Mouse (Mus musculus): ENCODE data around the gene Rbm47. TPM values are rescaled to one million over a fixed set of nuclear protein-coding genes. Genes with fewer than 3 reads are reported as not detected.

Rbm47 gene
- polyA plus RNA-seq, 1 experiment from 2014 or later = 2.2 TPM

GRCm38 (mm10) chr5:66156431-66156962 lies 16.4 kb downstream of the Rbm47 start:
- Histone ChIP-seq H3K36me3 (no peaks in the 10 kb centered on the region), H3K4me1 (replicated peaks) (peaks cover 2% of the 10 kb centered on the region; the same call in 1 of the 2 replicates), H3K4me2 (no peak overlapping the region), H3K27ac (ENCODE audit: poor library complexity, severe bottlenecking) (no peak overlapping the region), H3K4me3 (no peak overlapping the region), H3K27me3 (replicated peaks) (peaks cover 20% of the 10 kb centered on the region), H3K9ac (no peak overlapping the region), H3K9me3 (replicated peaks) (no peaks in the 10 kb centered on the region)
- ATAC-seq (ENCODE audit: insufficient number of reproducible peaks, low FRiP score) = no peak
- 88% methylated on average over 9 of the region's 9 CpGs for WGBS

- H3K4me2 ChIP-seq = no peak overlapping the region
- no peak overlapping the region for H3K4me3 ChIP-seq
- no peak overlapping the region for H3K9ac ChIP-seq
- H3K36me3 ChIP-seq = no peaks in the 10 kb centered on the region
- H3K27me3 ChIP-seq (replicated peaks) = peaks cover 24% of the 10 kb centered on the region
- no peak overlapping the region for H3K27ac ChIP-seq (ENCODE audit: poor library complexity, severe bottlenecking)
- H3K9me3 ChIP-seq (replicated peaks) = no peaks in the 10 kb centered on the region
- WGBS = 81% methylated on average over 6 of the region's 6 CpGs
- peaks cover 10% of the 10 kb centered on the region for H3K4me1 ChIP-seq (replicated peaks)
- no peak for ATAC-seq (ENCODE audit: insufficient number of reproducible peaks, low FRiP score)
These were observed 18.3 kb downstream of the Rbm47 start for GRCm38 (mm10) chr5:66154616-66155015.

- Histone ChIP-seq H3K36me3 (no peaks in the 10 kb centered on the region), H3K27me3 (replicated peaks) (peaks cover 33% of the 10 kb centered on the region), H3K4me1 (replicated peaks) (peaks cover 10% of the 10 kb centered on the region), H3K9ac (no peak overlapping the region), H3K27ac (ENCODE audit: poor library complexity, severe bottlenecking) (no peak overlapping the region), H3K9me3 (replicated peaks) (no peaks in the 10 kb centered on the region), H3K4me3 (no peak overlapping the region), H3K4me2 (no peak overlapping the region)
- WGBS = 20% methylated on average over 5 of the region's 5 CpGs
- ATAC-seq (ENCODE audit: insufficient number of reproducible peaks, low FRiP score) = no peak
These were observed 19.4 kb downstream of the Rbm47 start for GRCm38 (mm10) chr5:66153486-66153885.

- Histone ChIP-seq H3K36me3 (no peaks in the 10 kb centered on the region), H3K4me2 (peak overlapping the region; percentile 98), H3K9me3 (replicated peaks) (no peaks in the 10 kb centered on the region), H3K27ac (ENCODE audit: poor library complexity, severe bottlenecking) (no peak overlapping the region), H3K27me3 (replicated peaks) (peaks cover 34% of the 10 kb centered on the region), H3K4me1 (replicated peaks) (peaks cover 10% of the 10 kb centered on the region), H3K4me3 (peak overlapping the region; percentile 56), H3K9ac (peak overlapping the region; percentile 64)
- ATAC-seq (ENCODE audit: insufficient number of reproducible peaks, low FRiP score) = peak; percentile 51; the same call in 1 of the 2 replicates
- 13% methylated on average over 37 of the region's 37 CpGs for WGBS
These were observed 21.4 kb downstream of the Rbm47 start for GRCm38 (mm10) chr5:66151301-66152188.

GRCm38 (mm10) chr5:66150706-66151300 lies 22.1 kb downstream of the Rbm47 start:
- H3K27ac ChIP-seq (ENCODE audit: poor library complexity, severe bottlenecking) = no peak overlapping the region
- peak overlapping the region; percentile 64 for H3K9ac ChIP-seq
- no peaks in the 10 kb centered on the region for H3K36me3 ChIP-seq
- H3K9me3 ChIP-seq (replicated peaks) = no peaks in the 10 kb centered on the region
- WGBS = 0% methylated on average over 43 of the region's 43 CpGs
- peak overlapping the region; percentile 56 for H3K4me3 ChIP-seq
- peaks cover 34% of the 10 kb centered on the region for H3K27me3 ChIP-seq (replicated peaks)
- peak overlapping the region; percentile 98 for H3K4me2 ChIP-seq
- peaks cover 10% of the 10 kb centered on the region for H3K4me1 ChIP-seq (replicated peaks)
- ATAC-seq (ENCODE audit: insufficient number of reproducible peaks, low FRiP score) = peak; percentile 61; the same call in 1 of the 2 replicates

GRCm38 (mm10) chr5:66150106-66150705 lies 22.7 kb downstream of the Rbm47 start:
- H3K27me3 ChIP-seq (replicated peaks) = peaks cover 34% of the 10 kb centered on the region
- peak overlapping the region; percentile 56 for H3K4me3 ChIP-seq
- peak overlapping the region; percentile 64 for H3K9ac ChIP-seq
- no peaks in the 10 kb centered on the region for H3K36me3 ChIP-seq
- H3K9me3 ChIP-seq (replicated peaks) = no peaks in the 10 kb centered on the region
- ATAC-seq (ENCODE audit: insufficient number of reproducible peaks, low FRiP score) = no peak
- H3K27ac ChIP-seq (ENCODE audit: poor library complexity, severe bottlenecking) = no peak overlapping the region
- WGBS = under 1% methylated on average over 18 of the region's 18 CpGs
- H3K4me1 ChIP-seq (replicated peaks) = peaks cover 10% of the 10 kb centered on the region
- peak overlapping the region; percentile 98 for H3K4me2 ChIP-seq

- no peak for ATAC-seq (ENCODE audit: insufficient number of reproducible peaks, low FRiP score)
- Histone ChIP-seq H3K27ac (ENCODE audit: poor library complexity, severe bottlenecking) (no peak overlapping the region), H3K36me3 (no peaks in the 10 kb centered on the region), H3K9me3 (replicated peaks) (no peaks in the 10 kb centered on the region), H3K4me1 (replicated peaks) (peaks cover 10% of the 10 kb centered on the region), H3K4me2 (peak overlapping the region; percentile 98), H3K27me3 (replicated peaks) (peaks cover 32% of the 10 kb centered on the region), H3K4me3 (peak overlapping the region; percentile 56; the same call in 1 of the 2 replicates), H3K9ac (no peak overlapping the region)
- 16% methylated on average over 3 of the region's 3 CpGs for WGBS
These were observed 23.3 kb downstream of the Rbm47 start for GRCm38 (mm10) chr5:66149571-66149970.

- no peak for ATAC-seq (ENCODE audit: insufficient number of reproducible peaks, low FRiP score)
These were observed 23.8 kb downstream of the Rbm47 start for GRCm38 (mm10) chr5:66149111-66149510.

GRCm38 (mm10) chr5:66147313-66147712 lies 25.6 kb downstream of the Rbm47 start:
- WGBS = 93% methylated on average over 3 of the region's 3 CpGs
- no peak for ATAC-seq (ENCODE audit: insufficient number of reproducible peaks, low FRiP score)
- H3K4me1 ChIP-seq (replicated peaks) = peaks cover 10% of the 10 kb centered on the region

More at GRCm38 (mm10) chr5:66149111-66149510, 23.8 kb downstream of the Rbm47 start:
- H3K4me3 ChIP-seq = no peak overlapping the region
- H3K9ac ChIP-seq = no peak overlapping the region
- H3K36me3 ChIP-seq = no peaks in the 10 kb centered on the region
- H3K9me3 ChIP-seq (replicated peaks) = no peaks in the 10 kb centered on the region
- 77% methylated on average over 2 of the region's 2 CpGs for WGBS
- peaks cover 10% of the 10 kb centered on the region for H3K4me1 ChIP-seq (replicated peaks)
- peaks cover 28% of the 10 kb centered on the region for H3K27me3 ChIP-seq (replicated peaks)
- H3K27ac ChIP-seq (ENCODE audit: poor library complexity, severe bottlenecking) = no peak overlapping the region
- no peak overlapping the region for H3K4me2 ChIP-seq

GRCm38 (mm10) chr5:66145583-66145982 lies 27.3 kb downstream of the Rbm47 start:
- Histone ChIP-seq H3K9ac (no peak overlapping the region), H3K27ac (ENCODE audit: poor library complexity, severe bottlenecking) (no peak overlapping the region), H3K4me3 (no peak overlapping the region), H3K36me3 (no peaks in the 10 kb centered on the region), H3K4me1 (replicated peaks) (peaks cover 4% of the 10 kb centered on the region), H3K9me3 (replicated peaks) (no peaks in the 10 kb centered on the region), H3K4me2 (no peak overlapping the region), H3K27me3 (replicated peaks) (0 out of 2 replicates have a peak, but pooled peaks cover 10% of the 10 kb centered on the region)
- WGBS = 80% methylated on average over 5 of the region's 5 CpGs
- ATAC-seq (ENCODE audit: insufficient number of reproducible peaks, low FRiP score) = no peak

More at GRCm38 (mm10) chr5:66147313-66147712, 25.6 kb downstream of the Rbm47 start:
- no peak overlapping the region for H3K27ac ChIP-seq (ENCODE audit: poor library complexity, severe bottlenecking)
- H3K27me3 ChIP-seq (replicated peaks) = peaks cover 21% of the 10 kb centered on the region
- H3K4me2 ChIP-seq = no peak overlapping the region
- H3K4me3 ChIP-seq = no peak overlapping the region
- H3K9me3 ChIP-seq (replicated peaks) = no peaks in the 10 kb centered on the region
- H3K9ac ChIP-seq = no peak overlapping the region
- no peaks in the 10 kb centered on the region for H3K36me3 ChIP-seq
